Mouse (Mus musculus) embryo, embryonic 10.5 days (tissue): ENCODE results near the gene Colq.
A peak's percentile ranks its signal among the peaks of the same experiment; 100 is the strongest.

Experiments used
- DNase-seq: peaks from one replicate; pipeline ENCODE4 v3.0.0-alpha.2; 2015; ENCODE audit warnings: low spot score

Colq gene

GRCm38 (mm10) chr14:31525040-31525810 is 65.9 kb downstream of the Colq start:
- DNase-seq = no peak

GRCm38 (mm10) chr14:31521318-31521717 is 69.8 kb downstream of the Colq start:
- no peak for DNase-seq

- peak; percentile 22 for DNase-seq
Observed at GRCm38 (mm10) chr14:31519165-31519564, 72.0 kb downstream of the Colq start.

GRCm38 (mm10) chr14:31515895-31516294 is 75.2 kb downstream of the Colq start:
- no peak for DNase-seq

- DNase-seq = no peak
Observed at GRCm38 (mm10) chr14:31510322-31510721, 80.8 kb downstream of the Colq start.

- DNase-seq = no peak
Observed at GRCm38 (mm10) chr14:31509911-31510310, 81.2 kb downstream of the Colq start.

GRCm38 (mm10) chr14:31506456-31506855 is 84.7 kb downstream of the Colq start:
- DNase-seq = no peak

- DNase-seq = no peak
Observed at GRCm38 (mm10) chr14:31503406-31503805, 87.7 kb downstream of the Colq start.

- DNase-seq = no peak
Observed at GRCm38 (mm10) chr14:31499526-31499925, 91.6 kb downstream of the Colq start.

GRCm38 (mm10) chr14:31496241-31496646 is 94.9 kb downstream of the Colq start:
- DNase-seq = peak; percentile 17

- DNase-seq = no peak
Observed at GRCm38 (mm10) chr14:31495538-31495937, 95.6 kb downstream of the Colq start.

GRCm38 (mm10) chr14:31494975-31495455 is 96.1 kb downstream of the Colq start, which contains the start of gene Mettl6:
Gene Mettl6, minus strand, starts transcription at chr14:31495040.
- peak; percentile 96 for DNase-seq

GRCm38 (mm10) chr14:31494349-31494974 is 96.7 kb downstream of the Colq start, which contains the start of gene Eaf1:
Gene Eaf1, plus strand, starts transcription at chr14:31494399.
- no peak for DNase-seq

GRCm38 (mm10) chr14:31493901-31494300 is 97.2 kb downstream of the Colq start:
- DNase-seq = no peak

GRCm38 (mm10) chr14:31488055-31488454 is 103.1 kb downstream of the Colq start:
- DNase-seq = no peak

- no peak for DNase-seq
Observed at GRCm38 (mm10) chr14:31486465-31486864, 104.7 kb downstream of the Colq start.

GRCm38 (mm10) chr14:31482417-31482816 is 108.7 kb downstream of the Colq start:
- no peak for DNase-seq

GRCm38 (mm10) chr14:31473297-31473696 is 117.8 kb downstream of the Colq start:
- no peak for DNase-seq
